Mouse (Mus musculus) pancreas, adult 10 weeks (tissue): ENCODE results near the gene Cp. TPM values are rescaled to one million over a fixed set of nuclear protein-coding genes. Genes with fewer than 3 reads are reported as not detected.

Source experiments
- polyA plus RNA-seq: library from polyadenylated mRNA; stranded (reverse); fragments of 350-450 nt; fragmentation: Illumina TruSeq; extraction: RNeasy Lipid Tissue Mini Kit (QIAGEN cat#74804); gene quantifications from one replicate; pipeline ENCODE4 v1.2.3, GENCODE M21; 2015; ENCODE audit warnings: low read depth, low replicate concordance; ENCODE audit not compliant: insufficient read depth

Gene Cp
- polyA plus RNA-seq: 30.6 TPM

DNA sequence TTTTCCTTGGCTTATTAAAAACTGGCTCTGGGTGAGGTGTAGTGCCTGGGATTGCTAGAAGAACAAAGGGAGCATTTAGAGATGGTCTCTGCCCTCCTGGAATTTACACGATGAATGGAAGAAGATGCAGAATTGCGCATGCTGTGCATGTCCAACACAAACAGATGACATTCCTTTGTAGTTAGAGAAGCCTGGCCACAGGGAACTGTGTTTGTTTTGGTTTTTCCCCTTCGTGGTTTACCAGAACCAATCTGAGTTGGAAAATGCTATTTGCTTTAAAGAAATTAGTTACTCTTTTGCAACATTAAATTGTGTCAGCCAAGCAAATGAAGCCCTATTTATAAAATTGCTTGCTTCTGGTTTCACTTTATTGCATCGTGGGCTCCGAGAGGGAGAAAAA lies at the start of gene Cp:
Gene Cp (plus strand): TSS at position 170 of the 400 bp plus-strand sequence.

DNA sequence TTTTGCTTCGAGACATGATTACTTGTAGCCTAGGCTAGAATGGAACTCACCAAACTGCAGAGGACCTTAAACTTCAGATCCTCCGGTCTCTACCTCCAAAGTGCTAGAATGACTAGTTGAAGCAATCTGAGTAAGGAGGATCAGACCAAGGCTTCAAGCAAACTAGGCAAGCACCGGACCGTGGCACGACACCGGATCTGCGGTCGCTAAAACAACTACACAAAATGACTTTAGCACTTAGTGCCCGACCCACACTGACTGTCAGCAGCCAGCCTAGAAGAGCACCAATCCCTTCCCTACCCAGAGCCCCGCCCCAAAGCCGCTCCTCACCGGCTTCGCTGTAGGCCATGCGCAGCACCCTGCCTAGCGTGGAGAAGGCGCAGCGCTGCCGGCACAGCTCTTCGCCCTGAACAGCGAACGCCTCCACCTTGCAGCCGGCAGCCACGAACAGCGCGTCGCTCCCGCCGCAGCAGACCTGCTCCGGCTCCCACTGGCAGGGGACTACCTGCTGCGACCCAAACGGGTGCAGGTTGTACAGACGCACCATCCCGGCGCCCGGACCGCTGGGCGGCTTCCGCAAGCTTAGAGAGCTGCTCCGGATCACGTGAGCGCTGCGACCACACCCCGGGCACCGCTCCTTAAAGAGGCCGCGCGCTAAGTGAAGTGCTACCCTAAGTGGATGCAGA lies 78.0 kb downstream of the Cp start, which contains the start of gene Hps3:
Gene Hps3 (minus strand): TSS at position 597 of the 686 bp plus-strand sequence.

DNA sequence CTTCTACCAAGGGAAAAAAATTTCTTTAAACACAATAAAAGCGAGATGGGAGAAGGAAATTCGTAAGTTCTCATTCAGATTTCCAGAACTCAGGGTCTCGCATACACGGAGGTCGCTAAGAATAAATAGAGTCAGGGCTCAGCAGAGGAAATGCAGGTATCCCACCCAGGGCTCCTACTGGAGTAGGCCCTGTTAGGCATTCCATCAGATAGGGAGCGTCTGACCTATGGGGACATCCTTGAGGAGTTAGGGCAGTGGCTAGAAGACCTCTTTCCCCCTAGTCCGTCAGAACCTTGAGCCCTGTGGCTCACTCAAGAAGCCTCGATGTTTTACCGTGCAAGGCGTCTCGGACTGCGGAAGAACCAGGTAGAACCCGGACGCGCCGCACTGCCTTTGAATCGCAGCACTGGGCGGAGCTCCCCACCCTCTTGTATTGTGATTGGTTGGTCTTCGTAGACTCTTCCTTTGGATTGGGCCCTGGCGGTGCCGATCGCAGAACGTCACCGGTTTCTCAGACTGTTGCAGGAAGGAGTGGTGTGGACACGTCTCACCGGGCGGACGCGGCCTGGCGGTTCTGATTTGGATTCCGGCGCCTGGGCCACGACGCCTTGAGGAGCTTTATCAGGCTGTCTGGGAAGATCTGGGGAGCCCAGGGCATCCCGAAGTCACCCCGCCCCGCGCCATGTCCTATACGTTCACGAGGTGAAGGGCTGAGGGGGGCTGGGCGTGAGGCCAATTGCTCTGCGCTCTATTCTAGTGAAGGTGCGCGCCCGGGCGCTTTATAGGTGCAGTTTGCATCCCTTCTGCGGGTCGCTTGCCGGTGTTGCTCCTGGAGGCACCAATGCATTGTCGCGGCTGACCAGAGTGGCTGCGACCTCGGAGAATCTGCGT lies 100.7 kb downstream of the Cp start, which contains the start of gene Hltf:
Gene Hltf (plus strand): TSS at position 506 of the 891 bp plus-strand sequence.

Other genes starting within 250 kb of the Cp start
- gene Hps3, start 78.3 kb downstream of the Cp start, polyA plus RNA-seq: 6.2 TPM
- 5.1 TPM for gene Hltf, start 100.8 kb downstream of the Cp start, polyA plus RNA-seq
- gene Gyg, start 198.3 kb downstream of the Cp start, polyA plus RNA-seq: 8.3 TPM